Mouse (Mus musculus) embryonic facial prominence, embryonic 14.5 days (tissue): ENCODE measurements at regions not wholly inside any gene's neighbourhood (a gene's known extent, or its start where the extent isn't known, plus 50 kb on each side); places are given as distances from the start of the nearest gene placed in this dataset.
"Not testable (repeated sequence)": the region's sequence is repeated elsewhere in the genome, so short reads cannot be mapped to it uniquely, and the experiment has no call there.

Experiments used
- ATAC-seq: fragments of 200-750 bp; cut with Nextera tagmentation; 2 replicates; pipeline ENCODE4 v1.8.0; 2017; ENCODE audit warnings: low read depth, moderate number of reproducible peaks, moderate TSS enrichment
- DNase-seq: peaks from one replicate; pipeline ENCODE4 v3.0.0-alpha.2; 2015; ENCODE audit warnings: low spot score
- H3K27ac ChIP-seq: fragments of 300-500 bp; sonication (generic); replicated peaks from 2 replicates; pipeline ENCODE4 v1.5.1; 2014; ENCODE audit warnings: low read depth, mild to moderate bottlenecking, low read length, moderate library complexity
- H3K27me3 ChIP-seq: fragments of 300-500 bp; sonication (generic); replicated peaks from 2 replicates; pipeline ENCODE4 v1.6.1; 2014; ENCODE audit warnings: low read length; ENCODE audit not compliant: control insufficient read depth, insufficient read depth
- H3K36me3 ChIP-seq: fragments of 300-500 bp; sonication (generic); 2 replicates; pipeline ENCODE4 v1.6.1; 2014; ENCODE audit warnings: low read length, mixed read lengths; ENCODE audit not compliant: control insufficient read depth, insufficient read depth
- H3K4me1 ChIP-seq: fragments of 300-500 bp; sonication (generic); 2 replicates; pipeline ENCODE4 v1.6.1; 2014; ENCODE audit warnings: antibody characterized with exemption, low read length; ENCODE audit not compliant: control insufficient read depth, insufficient read depth
- H3K4me2 ChIP-seq: fragments of 300-500 bp; sonication (generic); 2 replicates; pipeline ENCODE4 v1.6.1; 2014; ENCODE audit warnings: low read depth, mild to moderate bottlenecking, low read length, moderate library complexity, mixed read lengths
- H3K4me3 ChIP-seq: fragments of 300-500 bp; sonication (generic); 2 replicates; pipeline ENCODE4 v1.5.1; 2014; ENCODE audit warnings: low read depth, mild to moderate bottlenecking, low read length
- H3K9ac ChIP-seq: fragments of 300-500 bp; sonication (generic); 2 replicates; pipeline ENCODE4 v1.6.1; 2014; ENCODE audit warnings: low read depth, mild to moderate bottlenecking, low read length, moderate library complexity, mixed read lengths
- H3K9me3 ChIP-seq: fragments of 300-500 bp; sonication (generic); 2 replicates; pipeline ENCODE4 v1.6.1; 2016; ENCODE audit warnings: low read length; ENCODE audit not compliant: control insufficient read depth
- WGBS: fragments of 180-500 bp; shearing (Covaris S2); extraction: QIAGEN DNeasy Blood & Tissue Kit; methylation state at CpG from one replicate; pipeline ENCODE4 v1.1.7; 2014; 5-methylcytosine and 5-hydroxymethylcytosine counted together

DNA sequence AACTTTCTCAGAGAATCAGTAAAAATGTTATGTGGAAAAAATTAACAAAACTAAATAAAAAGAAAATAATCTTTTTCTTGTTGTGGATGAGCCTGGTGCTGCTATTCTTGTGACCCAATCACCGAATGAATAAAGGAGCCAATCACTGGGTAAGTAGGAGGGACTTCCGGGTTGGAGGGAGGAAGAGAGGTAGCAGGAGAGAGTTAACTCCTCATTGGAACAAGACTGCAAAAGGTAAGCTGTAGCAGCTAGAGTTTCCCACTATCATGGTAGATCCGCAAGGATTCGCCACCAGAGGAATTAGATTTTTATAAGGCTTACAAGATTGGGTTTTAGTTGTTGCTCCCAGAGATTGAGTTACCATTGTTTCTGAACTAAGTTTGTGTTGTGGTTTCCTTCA is 87.8 kb upstream of the Vldlr start:
- H3K36me3 ChIP-seq, H3K27ac ChIP-seq, H3K9ac ChIP-seq, H3K9me3 ChIP-seq, DNase-seq, H3K4me1 ChIP-seq, ATAC-seq, H3K4me2 ChIP-seq, H3K4me3 ChIP-seq, H3K27me3 ChIP-seq: not testable (repeated sequence)
- WGBS, result 88% methylated on average over 4 of the region's 4 CpGs

DNA sequence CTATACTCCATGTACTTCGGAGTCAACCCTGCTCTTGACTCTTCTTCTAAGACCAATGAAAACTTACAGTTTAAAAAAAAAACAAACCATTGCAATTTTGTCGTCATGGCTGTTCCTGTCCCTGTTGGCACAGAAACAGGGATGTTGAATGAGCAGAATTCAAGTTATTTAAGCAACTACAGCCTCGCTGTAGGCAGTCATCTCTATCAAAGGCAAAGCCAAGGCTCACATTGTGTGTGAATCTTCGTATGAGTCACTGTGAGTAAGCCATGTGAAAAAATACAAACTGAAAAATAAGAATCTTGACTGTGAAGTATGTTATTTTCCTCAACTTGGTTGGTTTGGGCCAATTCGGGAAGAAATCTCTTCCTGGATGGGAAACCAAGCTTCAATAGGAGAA is 81.9 kb upstream of the Vldlr start:
- no peak overlapping the region for H3K4me3 ChIP-seq
- DNase-seq (no peak), ATAC-seq (no peak)
- H3K4me2 ChIP-seq, result no peak overlapping the region
- no peak overlapping the region for H3K9ac ChIP-seq
- no peak overlapping the region for H3K27ac ChIP-seq
- H3K4me1 ChIP-seq, result no peaks in the 10 kb centered on the region
- no peaks in the 10 kb centered on the region for H3K9me3 ChIP-seq
- no peaks in the 10 kb centered on the region for H3K27me3 ChIP-seq
- 78% methylated on average over 5 of the region's 5 CpGs for WGBS
- no peaks in the 10 kb centered on the region for H3K36me3 ChIP-seq

DNA sequence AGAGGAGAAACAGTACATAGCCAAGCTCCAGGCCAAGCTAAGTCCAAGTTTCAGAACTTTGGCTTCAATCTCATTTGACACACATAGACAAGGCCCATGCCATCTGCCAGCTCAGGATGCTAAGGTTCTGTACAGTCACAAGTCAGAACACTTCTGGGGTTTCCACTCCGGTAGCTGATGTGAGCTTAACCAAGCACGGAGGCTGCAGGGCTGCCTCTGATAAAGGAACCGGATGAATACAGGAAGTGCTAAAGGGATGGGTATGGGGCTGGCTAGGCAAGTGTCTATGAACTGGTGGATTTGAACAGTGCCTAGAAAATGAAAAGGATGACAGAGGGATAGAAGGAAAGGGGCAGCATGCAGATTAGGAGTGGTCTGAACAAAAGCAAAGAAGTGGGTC is 75.4 kb upstream of the Vldlr start:
- no peaks in the 10 kb centered on the region for H3K4me1 ChIP-seq
- no peak overlapping the region for H3K4me2 ChIP-seq
- no peaks in the 10 kb centered on the region for H3K27me3 ChIP-seq
- WGBS, result 67% methylated on average over 3 of the region's 3 CpGs
- no peaks in the 10 kb centered on the region for H3K36me3 ChIP-seq
- H3K9ac ChIP-seq, result no peak overlapping the region
- H3K4me3 ChIP-seq, result no peak overlapping the region
- H3K9me3 ChIP-seq, result no peaks in the 10 kb centered on the region
- H3K27ac ChIP-seq, result no peak overlapping the region
- DNase-seq (no peak), ATAC-seq (no peak)

DNA sequence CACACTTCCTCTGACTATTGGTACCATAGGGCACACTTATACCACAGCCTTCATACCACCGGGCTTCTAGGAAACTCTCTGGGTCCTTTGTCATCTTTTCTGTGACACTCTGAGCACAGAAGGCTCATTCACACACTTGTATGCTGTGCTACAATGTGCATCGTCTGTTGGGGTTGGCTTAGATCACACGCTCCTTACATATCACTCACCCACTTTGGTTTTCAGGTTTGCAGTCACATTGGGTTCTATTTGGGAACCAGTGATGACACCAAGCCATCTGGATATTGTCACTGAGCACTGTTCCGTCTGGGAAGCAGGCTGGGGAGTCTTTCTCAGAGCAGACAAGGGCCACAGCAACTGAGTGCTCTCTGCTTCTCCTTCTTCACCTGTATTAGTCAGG is 74.1 kb upstream of the Vldlr start:
- Histone ChIP-seq H3K9me3 (no peaks in the 10 kb centered on the region), H3K27me3 (no peaks in the 10 kb centered on the region), H3K4me3 (no peak overlapping the region), H3K4me2 (no peak overlapping the region), H3K36me3 (no peaks in the 10 kb centered on the region), H3K4me1 (no peaks in the 10 kb centered on the region), H3K9ac (no peak overlapping the region), H3K27ac (no peak overlapping the region)
- DNase-seq, result no peak
- ATAC-seq, result no peak
- WGBS, result 92% methylated on average over 4 of the region's 4 CpGs

DNA sequence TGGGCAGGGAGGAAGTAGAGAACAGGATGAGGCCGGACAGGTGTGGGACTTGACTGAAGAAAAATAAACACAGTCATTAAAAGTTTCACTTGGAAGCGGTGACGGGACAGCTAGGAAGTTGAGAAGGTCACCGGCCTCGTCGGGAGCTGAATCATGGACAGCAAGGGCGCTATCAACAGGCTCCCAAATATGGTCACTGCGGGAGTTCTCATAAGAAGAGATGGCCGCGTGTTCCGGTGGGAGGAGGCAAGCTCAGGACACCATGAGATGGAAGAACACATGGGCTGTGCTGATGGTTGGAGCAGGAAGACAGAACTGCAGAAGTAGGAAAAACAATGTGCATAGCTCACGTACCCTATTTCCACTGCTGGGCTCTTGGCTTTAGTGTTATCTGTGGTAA is 68.9 kb upstream of the Vldlr start:
- Histone ChIP-seq H3K4me3 (no peak overlapping the region), H3K36me3 (no peaks in the 10 kb centered on the region), H3K27me3 (no peaks in the 10 kb centered on the region), H3K9me3 (no peaks in the 10 kb centered on the region), H3K27ac (no peak overlapping the region), H3K4me2 (no peak overlapping the region), H3K4me1 (no peaks in the 10 kb centered on the region), H3K9ac (no peak overlapping the region)
- WGBS, result 82% methylated on average over 12 of the region's 12 CpGs
- DNase-seq (no peak), ATAC-seq (no peak)

DNA sequence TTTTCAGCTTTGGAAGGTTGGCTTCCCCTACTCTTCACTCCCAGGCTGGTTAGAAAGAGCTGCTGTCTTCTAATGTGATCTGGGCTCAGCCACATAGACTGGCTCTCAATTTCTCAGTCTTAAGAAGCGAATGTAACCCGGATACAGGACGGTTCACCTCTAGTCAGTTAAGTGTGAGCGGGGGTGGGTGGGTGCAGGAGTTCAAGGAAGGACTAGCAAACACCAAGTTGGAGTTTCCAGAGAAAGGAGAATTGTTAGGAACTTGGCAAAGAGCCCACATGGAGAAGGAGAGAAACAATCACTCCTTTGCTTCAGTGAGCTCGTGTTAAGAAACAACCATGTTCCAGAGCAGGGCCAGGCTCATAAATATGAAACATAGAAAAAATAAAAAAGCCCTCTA is 68.0 kb upstream of the Vldlr start:
- Histone ChIP-seq H3K4me3 (no peak overlapping the region), H3K36me3 (no peaks in the 10 kb centered on the region), H3K9me3 (no peaks in the 10 kb centered on the region), H3K27ac (no peak overlapping the region), H3K4me1 (no peaks in the 10 kb centered on the region), H3K4me2 (no peak overlapping the region), H3K27me3 (no peaks in the 10 kb centered on the region), H3K9ac (no peak overlapping the region)
- 58% methylated on average over 5 of the region's 5 CpGs for WGBS
- peak; percentile 62 for DNase-seq
- ATAC-seq, result no peak

DNA sequence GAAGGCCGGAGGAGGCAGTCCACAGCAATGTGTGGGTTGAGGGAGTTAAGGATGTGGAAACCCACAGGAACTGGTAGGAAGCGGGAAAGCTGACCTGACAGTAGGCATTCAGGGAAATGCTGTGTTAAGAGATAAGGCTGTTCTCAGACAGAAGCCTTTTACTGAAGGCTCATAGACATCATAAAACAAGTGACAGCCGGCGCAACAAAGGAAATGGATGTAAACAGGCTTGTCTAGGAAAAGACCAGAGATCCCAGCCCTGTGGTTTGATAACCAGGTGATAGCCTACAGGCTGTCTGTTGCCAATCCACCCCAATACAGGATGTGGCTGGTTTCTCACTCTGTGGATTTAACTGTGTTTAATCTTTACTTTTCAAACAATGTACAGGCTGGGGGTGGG is 66.7 kb upstream of the Vldlr start:
- no peak overlapping the region for H3K27ac ChIP-seq
- 75% methylated on average over 4 of the region's 4 CpGs for WGBS
- DNase-seq (no peak), ATAC-seq (no peak)
- H3K36me3 ChIP-seq, result no peaks in the 10 kb centered on the region
- no peaks in the 10 kb centered on the region for H3K9me3 ChIP-seq
- no peak overlapping the region for H3K9ac ChIP-seq
- no peak overlapping the region for H3K4me2 ChIP-seq
- no peaks in the 10 kb centered on the region for H3K4me1 ChIP-seq
- no peaks in the 10 kb centered on the region for H3K27me3 ChIP-seq
- H3K4me3 ChIP-seq, result no peak overlapping the region

DNA sequence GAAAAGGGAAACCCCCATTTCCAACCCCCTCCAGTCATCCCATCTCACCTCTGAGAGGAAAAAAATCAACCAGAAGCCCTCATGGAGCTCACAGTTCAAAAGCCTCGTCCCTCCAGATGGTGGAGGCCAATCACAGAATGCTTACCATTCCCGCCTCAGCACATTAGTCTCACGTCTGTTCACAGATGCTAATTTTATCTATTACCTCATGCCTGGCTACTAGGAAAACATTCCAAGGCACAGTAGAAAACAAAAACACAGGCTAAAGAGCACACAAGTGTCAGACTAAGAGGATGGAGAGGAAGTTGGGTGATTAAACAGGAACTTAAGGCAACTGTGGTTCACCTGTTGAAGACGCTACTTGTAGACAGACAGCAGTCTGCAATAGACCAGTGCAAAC is 54.4 kb upstream of the Vldlr start:
- H3K9ac ChIP-seq, result no peak overlapping the region
- 55% methylated on average over 4 of the region's 4 CpGs for WGBS
- no peak for DNase-seq

More for the DNA sequence above, 54.4 kb upstream of the Vldlr start:
- Histone ChIP-seq H3K27ac (no peak overlapping the region), H3K36me3 (no peaks in the 10 kb centered on the region), H3K4me3 (no peak overlapping the region), H3K27me3 (no peaks in the 10 kb centered on the region), H3K4me1 (no peaks in the 10 kb centered on the region), H3K9me3 (no peaks in the 10 kb centered on the region), H3K4me2 (no peak overlapping the region)
- no peak for ATAC-seq
